Mouse (Mus musculus) midbrain, embryonic 13.5 days (tissue): Measurements from ENCODE around the gene Slc17a5. TPM values are rescaled to one million over a fixed set of nuclear protein-coding genes. Genes with fewer than 3 reads are reported as not detected.

Source experiments
- ATAC-seq: fragments of 200-750 bp; cut with Nextera tagmentation; 2 replicates; pipeline ENCODE4 v1.8.0; 2017; ENCODE audit warnings: mild to moderate bottlenecking, moderate TSS enrichment, moderate library complexity
- H3K27ac ChIP-seq: fragments of 300-500 bp; sonication (generic); 2 replicates; pipeline ENCODE4 v1.5.1; 2015; ENCODE audit warnings: inconsistent platforms, mild to moderate bottlenecking, moderate library complexity
- H3K27me3 ChIP-seq: fragments of 300-500 bp; sonication (generic); 2 replicates; pipeline ENCODE4 v1.6.1; 2015; ENCODE audit warnings: mild to moderate bottlenecking, inconsistent platforms
- H3K36me3 ChIP-seq: fragments of 300-500 bp; sonication (generic); 2 replicates; pipeline ENCODE4 v1.6.1; 2015; ENCODE audit warnings: mild to moderate bottlenecking, inconsistent platforms
- H3K4me1 ChIP-seq: fragments of 300-500 bp; sonication (generic); replicated peaks from 2 replicates; pipeline ENCODE4 v1.6.1; 2015; ENCODE audit warnings: inconsistent platforms
- H3K4me2 ChIP-seq: fragments of 300-500 bp; sonication (generic); replicated peaks from 2 replicates; pipeline ENCODE4 v1.6.1; 2015; ENCODE audit warnings: moderate library complexity, mild to moderate bottlenecking, inconsistent platforms
- H3K4me3 ChIP-seq: fragments of 300-500 bp; sonication (generic); replicated peaks from 2 replicates; pipeline ENCODE4 v1.5.1; 2015; ENCODE audit warnings: mild to moderate bottlenecking, inconsistent platforms
- H3K9ac ChIP-seq: fragments of 300-500 bp; sonication (generic); replicated peaks from 2 replicates; pipeline ENCODE4 v1.6.1; 2015; ENCODE audit warnings: mild to moderate bottlenecking, inconsistent platforms
- H3K9me3 ChIP-seq: fragments of 300-500 bp; sonication (generic); 2 replicates; pipeline ENCODE4 v1.6.1; 2016; ENCODE audit warnings: mild to moderate bottlenecking, inconsistent platforms
- WGBS: fragments of 180-500 bp; shearing (Covaris S2); methylation state at CpG from one replicate; pipeline ENCODE4 v1.1.7; 2015; 5-methylcytosine and 5-hydroxymethylcytosine counted together
- polyA plus RNA-seq: library from polyadenylated mRNA; unstranded; fragments of >200 nt; fragmentation: Nextera tagmentation; extraction: Ambion mirVana; gene quantifications from 2 replicates; pipeline ENCODE4 v1.2.1, GENCODE M21; 2015

Gene Slc17a5
- polyA plus RNA-seq, 1 experiment from 2014 or later, result 17.2 TPM

DNA sequence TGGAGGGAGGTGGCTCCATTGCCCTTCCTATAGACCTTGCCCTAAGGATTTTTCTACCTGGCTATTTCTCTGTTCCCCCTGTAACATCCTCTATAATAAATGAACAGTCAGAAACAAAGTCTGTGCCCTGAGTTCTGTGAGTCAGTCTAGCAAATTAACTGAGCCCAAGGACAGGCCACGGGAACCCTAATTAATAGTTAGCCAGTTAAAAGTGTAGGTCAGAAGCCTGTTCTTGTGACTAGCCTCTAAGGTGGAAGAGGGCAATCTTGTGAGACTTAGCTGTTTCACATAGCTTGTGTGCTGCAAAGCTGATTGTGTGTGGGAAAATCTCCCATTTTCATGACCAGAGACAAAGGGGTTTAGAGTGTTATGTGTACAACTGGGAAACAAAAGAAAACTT lies 30.8 kb downstream of the Slc17a5 start:
- H3K36me3 ChIP-seq, result peaks cover 26% of the 10 kb centered on the region
- no peak overlapping the region for H3K27ac ChIP-seq
- ATAC-seq, result no peak
- H3K9ac ChIP-seq, result no peak overlapping the region
- no peaks in the 10 kb centered on the region for H3K9me3 ChIP-seq
- H3K27me3 ChIP-seq, result no peaks in the 10 kb centered on the region
- no peak overlapping the region for H3K4me2 ChIP-seq
- 94% methylated on average over 1 of the region's 1 CpGs for WGBS
- no peaks in the 10 kb centered on the region for H3K4me1 ChIP-seq
- H3K4me3 ChIP-seq, result no peak overlapping the region

DNA sequence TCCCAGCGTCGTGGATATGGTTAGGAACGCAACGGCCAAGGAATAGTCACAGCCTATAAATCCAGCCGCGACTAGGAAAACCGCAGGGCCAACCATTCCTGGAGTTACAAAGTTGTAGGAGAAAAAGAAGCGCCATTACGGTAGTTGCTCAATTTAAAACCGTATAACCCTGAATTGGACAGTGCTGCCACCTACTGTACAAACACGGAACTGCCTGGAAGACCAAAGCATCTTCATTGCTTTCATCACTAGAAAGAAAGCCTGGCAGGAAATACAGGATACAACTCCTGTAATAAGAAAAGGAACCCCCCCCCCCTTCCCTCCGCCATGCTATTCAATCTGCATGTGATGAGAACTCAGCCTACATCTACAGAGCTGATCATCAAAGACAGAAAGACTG lies 34.9 kb downstream of the Slc17a5 start:
- 50% methylated on average over 12 of the region's 12 CpGs for WGBS
- peaks cover 35% of the 10 kb centered on the region for H3K36me3 ChIP-seq
- 0 out of 2 replicates have a peak, but pooled peaks have one; percentile 37 for ATAC-seq

DNA sequence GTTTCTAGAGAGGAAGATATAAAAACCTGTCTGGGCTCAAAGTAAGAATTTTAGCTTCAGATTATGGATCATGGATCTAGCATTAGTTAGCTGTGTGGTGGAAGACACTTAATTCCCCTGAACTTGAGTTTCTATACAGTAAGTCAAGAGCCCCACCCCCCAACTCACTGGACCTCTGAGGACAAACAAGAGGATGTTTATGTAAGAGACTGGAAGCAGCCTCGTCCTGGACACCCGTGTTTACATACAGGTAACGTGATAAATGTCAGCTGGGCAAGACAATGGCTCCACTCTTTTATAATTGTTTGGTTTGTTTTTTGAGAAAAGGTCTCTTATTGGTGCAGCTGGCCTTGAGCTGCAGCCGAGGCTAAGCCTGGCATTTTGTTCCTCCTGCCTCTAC lies 36.1 kb downstream of the Slc17a5 start:
- H3K4me3 ChIP-seq, result no peak overlapping the region

More for the DNA sequence above, 34.9 kb downstream of the Slc17a5 start:
- Histone ChIP-seq H3K9me3 (no peaks in the 10 kb centered on the region), H3K4me2 (no peak overlapping the region), H3K9ac (no peak overlapping the region), H3K4me3 (no peak overlapping the region), H3K4me1 (no peaks in the 10 kb centered on the region), H3K27ac (no peak overlapping the region), H3K27me3 (no peaks in the 10 kb centered on the region)

DNA sequence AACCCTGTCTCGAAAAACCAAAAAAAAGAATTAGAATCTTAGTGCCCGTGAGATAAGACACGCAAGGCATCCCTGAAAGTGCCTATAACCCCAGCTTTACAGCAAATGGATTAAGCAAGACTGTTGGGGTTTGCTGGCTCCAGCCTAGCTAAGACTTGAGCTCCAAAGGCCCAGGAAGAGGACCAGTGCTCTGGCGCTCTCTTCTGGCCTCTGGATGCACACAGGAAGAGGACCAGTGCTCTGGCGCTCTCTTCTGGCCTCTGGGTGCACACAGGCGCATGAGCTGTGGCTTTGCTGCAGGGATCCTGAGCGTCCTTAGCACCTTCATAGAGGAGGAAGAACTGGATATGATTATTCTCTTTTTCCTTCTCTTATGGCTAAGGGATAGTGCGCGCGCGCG lies 40.1 kb downstream of the Slc17a5 start:
- H3K27me3 ChIP-seq, result no peaks in the 10 kb centered on the region
- H3K4me2 ChIP-seq, result no peak overlapping the region
- H3K4me3 ChIP-seq, result no peak overlapping the region
- H3K36me3 ChIP-seq, result peaks cover 32% of the 10 kb centered on the region
- no peaks in the 10 kb centered on the region for H3K9me3 ChIP-seq
- ATAC-seq, result no peak
- H3K9ac ChIP-seq, result no peak overlapping the region
- H3K4me1 ChIP-seq, result no peaks in the 10 kb centered on the region
- H3K27ac ChIP-seq, result no peak overlapping the region
- WGBS, result 86% methylated on average over 12 of the region's 12 CpGs

More for the DNA sequence above, 36.1 kb downstream of the Slc17a5 start:
- Histone ChIP-seq H3K9ac (no peak overlapping the region), H3K27me3 (no peaks in the 10 kb centered on the region), H3K4me2 (no peak overlapping the region), H3K36me3 (peaks cover 30% of the 10 kb centered on the region), H3K9me3 (no peaks in the 10 kb centered on the region), H3K27ac (no peak overlapping the region), H3K4me1 (no peaks in the 10 kb centered on the region)
- ATAC-seq, result no peak
- 83% methylated on average over 4 of the region's 4 CpGs for WGBS

DNA sequence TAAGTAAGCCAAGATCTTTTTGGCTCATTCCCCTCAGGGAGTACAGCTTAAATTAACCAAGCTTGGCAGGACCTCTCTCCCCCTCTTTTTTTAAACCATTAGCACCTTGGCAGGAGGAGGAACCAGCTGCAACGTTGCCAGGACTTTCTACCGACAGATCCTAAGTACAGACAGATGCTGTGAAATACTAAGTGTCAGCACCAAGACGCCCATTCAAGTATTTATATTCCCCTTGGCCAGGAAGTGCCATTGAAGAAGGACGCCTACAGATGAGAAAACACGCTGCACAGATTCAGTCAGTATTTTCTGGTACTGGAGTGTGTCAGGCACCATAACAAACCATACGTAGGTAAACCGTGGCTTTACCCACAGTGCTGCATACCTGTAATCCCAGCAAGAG lies 40.9 kb downstream of the Slc17a5 start:
- peaks cover 24% of the 10 kb centered on the region for H3K36me3 ChIP-seq
- H3K4me3 ChIP-seq, result no peak overlapping the region
- H3K9ac ChIP-seq, result no peak overlapping the region
- 81% methylated on average over 7 of the region's 7 CpGs for WGBS
- no peak for ATAC-seq
- H3K27ac ChIP-seq, result no peak overlapping the region
- no peaks in the 10 kb centered on the region for H3K9me3 ChIP-seq
- no peaks in the 10 kb centered on the region for H3K4me1 ChIP-seq
- no peaks in the 10 kb centered on the region for H3K27me3 ChIP-seq
- H3K4me2 ChIP-seq, result no peak overlapping the region

DNA sequence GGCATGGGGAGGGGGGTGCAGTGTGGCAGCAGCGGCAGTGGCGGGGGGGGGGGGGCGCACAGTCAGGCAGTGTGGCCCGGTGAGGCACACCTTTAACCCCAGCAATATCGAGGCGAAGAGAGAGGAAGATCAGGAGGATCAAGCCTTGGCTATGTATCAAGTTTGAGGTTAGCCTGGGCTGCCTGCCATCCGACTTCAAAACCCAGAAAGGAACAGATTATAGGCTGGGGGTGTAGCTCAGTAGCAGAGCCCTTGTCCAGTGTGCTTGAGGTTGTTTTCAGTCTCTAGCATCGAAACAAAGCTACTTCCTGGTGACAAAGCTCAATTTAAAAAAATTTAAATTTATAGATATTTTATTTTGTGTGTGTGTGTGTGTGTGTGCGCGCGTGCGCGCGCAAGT lies 46.1 kb downstream of the Slc17a5 start:
- Histone ChIP-seq H3K4me3 (no peak overlapping the region), H3K27me3 (no peaks in the 10 kb centered on the region), H3K27ac (no peak overlapping the region), H3K9ac (no peak overlapping the region), H3K36me3 (peaks cover 17% of the 10 kb centered on the region; the same call in 1 of the 2 replicates), H3K4me2 (no peak overlapping the region), H3K4me1 (no peaks in the 10 kb centered on the region), H3K9me3 (no peaks in the 10 kb centered on the region)
- WGBS, result 95% methylated on average over 14 of the region's 14 CpGs
- no peak for ATAC-seq

DNA sequence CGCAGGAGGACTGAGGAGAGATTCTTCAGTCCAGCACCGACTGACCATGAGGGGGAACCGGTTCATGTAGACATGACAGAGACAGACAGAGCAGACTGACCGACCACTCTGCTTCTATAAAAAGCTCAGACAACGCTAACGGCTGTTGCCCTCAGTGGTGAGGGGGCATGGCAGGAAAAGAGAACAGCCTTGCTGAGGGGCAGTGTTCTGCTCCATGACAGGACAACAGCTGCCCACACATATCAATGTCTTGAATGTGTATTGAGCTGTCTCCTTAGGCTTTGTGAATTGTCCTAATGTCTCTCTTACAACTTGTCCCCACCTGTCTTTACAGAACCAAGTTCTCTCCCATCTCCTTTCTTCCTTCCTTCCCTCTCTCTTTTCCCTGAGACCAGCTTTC lies 49.4 kb downstream of the Slc17a5 start:
- 69% methylated on average over 6 of the region's 6 CpGs for WGBS

DNA sequence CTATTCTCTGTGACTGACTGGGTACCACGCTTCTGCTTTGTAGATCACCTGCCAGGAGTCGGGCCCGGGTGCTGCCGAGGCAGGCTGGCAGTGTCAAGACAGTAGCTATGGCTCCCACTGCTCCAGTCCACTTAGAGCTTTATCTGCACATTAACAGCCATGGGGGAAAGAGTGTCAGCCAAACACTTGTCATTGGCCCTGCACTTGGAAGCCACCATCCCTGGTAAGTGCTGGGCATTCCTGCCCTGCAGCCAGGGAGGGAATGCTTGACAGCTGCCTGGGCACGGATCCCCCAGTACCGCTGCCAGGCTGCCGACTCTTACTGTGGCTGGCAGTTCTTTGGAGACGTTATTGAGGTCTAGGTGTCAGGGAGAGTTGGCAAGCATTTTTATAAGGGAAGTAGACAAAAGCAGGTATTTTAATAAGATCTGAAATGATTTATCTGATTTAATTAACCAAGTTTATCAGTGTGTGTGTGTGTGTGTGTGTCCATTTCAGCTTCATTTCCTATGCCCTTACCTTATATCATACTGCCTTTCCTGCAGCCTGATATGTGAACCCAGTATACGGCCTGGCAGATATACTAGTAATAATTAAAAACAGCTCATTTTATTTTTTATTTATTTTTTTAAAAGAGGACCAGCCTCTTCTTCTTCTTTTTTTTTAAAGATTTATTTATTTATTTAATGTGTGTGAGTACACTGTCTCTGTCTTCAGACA lies 50.5 kb downstream of the Slc17a5 start:
- ATAC-seq, result no peak
- Histone ChIP-seq H3K4me3 (no peak overlapping the region), H3K9me3 (no peaks in the 10 kb centered on the region), H3K4me1 (no peaks in the 10 kb centered on the region), H3K27ac (no peak overlapping the region), H3K27me3 (no peaks in the 10 kb centered on the region), H3K9ac (no peak overlapping the region), H3K4me2 (no peak overlapping the region), H3K36me3 (peaks cover 16% of the 10 kb centered on the region; the same call in 1 of the 2 replicates)
- WGBS, result 92% methylated on average over 9 of the region's 9 CpGs

More for the DNA sequence above, 49.4 kb downstream of the Slc17a5 start:
- no peak overlapping the region for H3K9ac ChIP-seq
- H3K4me3 ChIP-seq, result no peak overlapping the region
- H3K27ac ChIP-seq, result no peak overlapping the region
- H3K4me1 ChIP-seq, result no peaks in the 10 kb centered on the region
- no peak for ATAC-seq
- H3K36me3 ChIP-seq, result peaks cover 16% of the 10 kb centered on the region; the same call in 1 of the 2 replicates
- no peak overlapping the region for H3K4me2 ChIP-seq
- H3K27me3 ChIP-seq, result no peaks in the 10 kb centered on the region
- no peaks in the 10 kb centered on the region for H3K9me3 ChIP-seq

DNA sequence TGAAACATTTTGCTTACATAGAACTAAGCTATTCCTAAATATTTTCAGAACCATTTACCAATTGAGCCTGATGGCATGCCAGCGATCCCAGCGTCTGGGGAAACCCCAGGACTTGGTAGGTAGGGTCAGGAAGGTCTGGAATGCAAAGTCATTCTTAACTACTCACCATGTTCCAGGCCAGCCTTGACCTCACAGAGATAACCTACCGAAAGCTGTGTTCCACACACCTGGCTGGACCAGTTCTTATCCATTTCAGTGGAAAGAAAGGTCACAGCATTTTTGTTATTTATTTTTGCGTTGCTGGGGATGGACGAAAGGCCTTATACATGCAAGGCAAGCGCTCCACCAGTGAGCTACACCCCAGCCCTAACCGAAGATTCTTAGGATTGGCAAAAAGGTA lies 53.2 kb downstream of the Slc17a5 start:
- no peak for ATAC-seq
- Histone ChIP-seq H3K4me2 (no peak overlapping the region), H3K9ac (no peak overlapping the region), H3K36me3 (peaks cover 9% of the 10 kb centered on the region; the same call in 1 of the 2 replicates), H3K4me1 (no peaks in the 10 kb centered on the region), H3K9me3 (no peaks in the 10 kb centered on the region), H3K27me3 (no peaks in the 10 kb centered on the region), H3K4me3 (no peak overlapping the region), H3K27ac (no peak overlapping the region)
- WGBS, result 92% methylated on average over 7 of the region's 7 CpGs

DNA sequence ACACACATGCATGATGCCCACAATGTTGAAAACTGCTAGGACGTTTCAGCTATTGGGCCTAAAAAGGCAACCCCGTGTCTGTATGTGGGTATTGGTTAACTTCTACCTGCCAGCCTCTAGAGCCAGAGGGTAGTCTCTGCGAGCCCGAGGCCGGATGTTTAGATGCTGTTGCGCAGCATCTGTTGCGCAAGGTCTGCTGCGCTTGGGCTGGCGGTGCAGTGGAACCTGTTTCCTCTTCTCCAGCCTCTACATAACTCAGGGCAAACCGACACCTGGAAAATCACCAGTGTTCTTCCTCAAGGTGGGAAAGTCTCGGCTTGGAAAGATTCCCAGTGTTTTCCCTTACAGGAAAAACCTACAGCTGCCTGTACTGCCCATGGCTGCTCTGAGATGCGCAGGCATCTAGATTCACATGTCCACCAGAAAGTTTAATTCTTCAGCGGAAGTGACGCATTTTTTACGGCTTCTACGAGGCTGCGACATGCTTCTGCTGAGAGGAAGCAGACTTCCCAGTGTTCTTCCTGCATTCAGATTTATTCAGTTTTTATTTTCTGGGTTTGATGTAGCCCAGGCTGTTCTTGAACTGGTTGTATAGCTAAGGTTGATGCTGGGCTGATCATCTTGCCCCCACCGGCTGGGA lies 54.4 kb downstream of the Slc17a5 start:
- Histone ChIP-seq H3K9me3 (no peaks in the 10 kb centered on the region), H3K27ac (no peak overlapping the region), H3K4me3 (no peak overlapping the region), H3K36me3 (peaks cover 9% of the 10 kb centered on the region; the same call in 1 of the 2 replicates), H3K9ac (no peak overlapping the region), H3K27me3 (no peaks in the 10 kb centered on the region), H3K4me1 (no peaks in the 10 kb centered on the region; the same call in 1 of the 2 replicates), H3K4me2 (no peak overlapping the region)
- 90% methylated on average over 18 of the region's 18 CpGs for WGBS
- ATAC-seq, result no peak

DNA sequence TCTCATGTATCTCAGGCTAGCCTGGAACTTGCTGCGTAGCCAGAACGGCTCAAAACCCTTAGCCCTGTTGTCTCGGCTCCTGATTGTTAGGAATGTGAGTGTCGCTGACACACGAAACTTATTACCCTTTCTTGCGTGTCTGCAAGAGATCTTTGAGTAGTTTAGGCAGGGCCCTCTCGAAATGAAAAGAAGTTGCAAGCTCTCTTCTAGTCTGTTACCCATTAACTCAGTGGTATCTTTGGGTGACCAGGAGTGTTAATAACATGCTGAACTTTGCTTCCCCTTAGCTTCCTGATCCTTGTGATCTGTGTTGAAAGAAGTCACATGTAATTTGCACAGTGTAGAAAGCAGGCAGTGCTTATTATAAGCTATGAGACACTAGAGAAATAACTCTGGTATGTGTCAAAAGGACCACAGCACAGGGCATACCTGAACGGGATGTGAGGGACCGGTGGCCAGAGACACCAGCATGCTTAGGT lies 55.5 kb downstream of the Slc17a5 start:
- Histone ChIP-seq H3K27me3 (no peaks in the 10 kb centered on the region), H3K27ac (no peak overlapping the region), H3K4me2 (no peak overlapping the region), H3K4me1 (no peaks in the 10 kb centered on the region; the same call in 1 of the 2 replicates), H3K36me3 (peaks cover 9% of the 10 kb centered on the region; the same call in 1 of the 2 replicates), H3K4me3 (no peak overlapping the region), H3K9me3 (no peaks in the 10 kb centered on the region), H3K9ac (no peak overlapping the region)
- ATAC-seq, result no peak
- 84% methylated on average over 9 of the region's 9 CpGs for WGBS

DNA sequence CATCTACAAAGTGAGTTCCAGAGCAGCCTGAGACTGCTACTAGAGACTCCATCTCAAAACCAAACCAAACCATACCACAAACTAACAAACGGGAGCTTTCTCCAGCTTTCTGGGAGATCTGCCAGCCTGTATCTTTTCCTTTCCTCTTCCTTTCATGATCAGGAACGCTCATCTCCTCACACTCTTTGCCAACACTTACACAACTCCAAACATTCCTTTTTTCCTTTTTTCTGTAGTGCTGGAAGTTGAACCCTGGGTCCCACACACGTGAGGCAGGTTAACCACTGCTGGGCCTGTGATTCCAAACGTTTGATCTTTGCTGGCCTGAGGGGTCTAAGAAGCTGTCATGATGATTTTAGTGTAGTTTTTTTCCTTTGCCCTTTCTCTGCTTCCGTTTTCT lies 56.0 kb downstream of the Slc17a5 start:
- H3K4me2 ChIP-seq, result no peak overlapping the region

More for the DNA sequence above, 56.0 kb downstream of the Slc17a5 start:
- ATAC-seq, result no peak
- peaks cover 5% of the 10 kb centered on the region; the same call in 1 of the 2 replicates for H3K36me3 ChIP-seq
- no peak overlapping the region for H3K27ac ChIP-seq
- 68% methylated on average over 5 of the region's 5 CpGs for WGBS
- H3K9me3 ChIP-seq, result no peaks in the 10 kb centered on the region
- no peak overlapping the region for H3K9ac ChIP-seq
- peaks cover 4% of the 10 kb centered on the region; the same call in 1 of the 2 replicates for H3K4me1 ChIP-seq
- no peaks in the 10 kb centered on the region for H3K27me3 ChIP-seq
- H3K4me3 ChIP-seq, result no peak overlapping the region
